Mouse (Mus musculus): ENCODE data around the gene Hand1.

DNA sequence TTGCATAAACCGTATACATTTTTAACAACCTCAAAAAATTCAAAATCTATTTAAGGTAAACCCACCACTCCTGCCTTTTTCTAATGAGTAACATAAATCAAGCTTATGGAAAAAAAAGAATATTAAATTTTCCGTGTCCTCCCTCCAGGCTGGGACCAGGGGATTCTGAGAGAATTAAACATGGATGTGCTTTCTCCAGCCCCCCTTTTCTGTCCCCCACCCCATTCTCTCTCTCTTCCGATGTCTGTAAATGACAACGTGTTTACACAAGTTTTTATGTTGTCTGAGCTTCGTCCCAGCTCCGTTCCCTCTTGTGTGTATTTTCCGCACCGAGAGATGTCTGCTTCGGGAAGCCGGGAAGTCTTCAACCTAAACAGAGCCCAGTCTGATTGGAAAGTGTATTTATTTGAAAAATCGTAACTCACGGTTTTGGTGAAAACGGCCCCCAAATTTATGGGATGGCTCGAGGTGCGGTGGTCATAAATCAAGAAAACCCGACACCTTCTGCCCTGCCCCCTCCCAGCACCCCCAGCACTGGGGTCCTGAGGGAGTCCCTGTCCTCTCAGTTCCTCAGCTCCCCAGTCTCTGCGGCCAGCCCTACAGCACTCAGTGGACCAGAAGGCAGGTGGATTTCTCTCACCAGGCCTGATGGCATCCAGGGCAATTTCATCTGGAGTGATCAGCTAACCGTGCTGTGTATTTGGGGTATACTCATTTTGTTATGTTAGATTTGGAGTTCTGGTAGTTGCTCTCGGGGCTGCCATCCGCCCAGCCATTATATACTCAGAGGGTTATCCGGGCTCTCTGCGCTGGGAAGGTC is 5.5 kb upstream of the Hand1 start:
- TF ChIP-seq CTCF (IDR thresholded peaks at IDR 0.05; ENCODE audit: extremely low read depth, insufficient read depth, low read length) (no peak), POLR2A (IDR thresholded peaks at IDR 0.05; ENCODE audit: extremely low read depth, insufficient read depth, low read length) (no peak)

Data from cortical plate, adult 2 months (tissue).